Mouse (Mus musculus) layer of hippocampus, postnatal 10 days (tissue): Measurements from ENCODE around the gene Rpp38. TPM values are rescaled to one million over a fixed set of nuclear protein-coding genes. Genes with fewer than 3 reads are reported as not detected.
A peak's percentile ranks its signal among the peaks of the same experiment; 100 is the strongest.

ENCODE experiments used
- DNase-seq, 2 experiments: peaks; one replicate each; pipeline ENCODE4 v3.0.0; 2021; ENCODE audit warnings: low spot score in 2 of 2
- long read RNA-seq: library from polyadenylated mRNA; stranded (forward); transcript quantifications from one replicate; pipeline ENCODE4 v2.0.0, GENCODE M21; 2023
- total RNA-seq, 2 experiments: library from RNA; stranded (reverse); gene quantifications; 2 replicates each; pipeline ENCODE4 v1.2.3; 2021

Rpp38 gene
- total RNA-seq, result 1 to 10 TPM; 8.6 to 9.1 TPM
- long read RNA-seq, transcript Rpp38-201 (2 exons, 1,042 nt), result major isoform, 7 of 7 reads
- long read RNA-seq, partial matches to known transcripts, result 0 of 7 reads
- long read RNA-seq, other reads (novel, unspliced or antisense), result 0 of 7 reads

GRCm38 (mm10) chr2:3332484-3333242 is at the start of gene Rpp38:
Rpp38 (minus strand) TSS chr2:3332643.
- peak; percentile 97 to 98 for DNase-seq

GRCm38 (mm10) chr2:3365127-3365526 is 32.7 kb upstream of the Rpp38 start:
- DNase-seq, result no peak

- DNase-seq, result no peak
These were observed 28.6 kb upstream of the Rpp38 start for GRCm38 (mm10) chr2:3361067-3361466.

- no peak for DNase-seq
These were observed 25.4 kb upstream of the Rpp38 start for GRCm38 (mm10) chr2:3357887-3358286.

- no peak for DNase-seq
These were observed 23.9 kb upstream of the Rpp38 start for GRCm38 (mm10) chr2:3356311-3356710.

GRCm38 (mm10) chr2:3355793-3356192 is 23.4 kb upstream of the Rpp38 start:
- no peak for DNase-seq

GRCm38 (mm10) chr2:3353160-3353559 is 20.7 kb upstream of the Rpp38 start:
- no peak for DNase-seq

- no peak for DNase-seq
These were observed 16.5 kb upstream of the Rpp38 start for GRCm38 (mm10) chr2:3348919-3349318.

- no peak for DNase-seq
These were observed 16.0 kb upstream of the Rpp38 start for GRCm38 (mm10) chr2:3348422-3348821.

GRCm38 (mm10) chr2:3335611-3336301 is 3.3 kb upstream of the Rpp38 start, which contains the start of gene Acbd7:
Acbd7 (plus strand) TSS chr2:3336168.
- DNase-seq, result peak; percentile 37 to 63

GRCm38 (mm10) chr2:3333761-3334160 is 1.3 kb upstream of the Rpp38 start:
- DNase-seq, result no peak

- DNase-seq, result no peak
These were observed 387 bp downstream of the Rpp38 start for GRCm38 (mm10) chr2:3332056-3332455.

GRCm38 (mm10) chr2:3331071-3331703 is 1.3 kb downstream of the Rpp38 start:
- no peak for DNase-seq

- DNase-seq, result peak; percentile 56 to 58
These were observed 5.1 kb downstream of the Rpp38 start for GRCm38 (mm10) chr2:3327351-3327750.

- DNase-seq, result no peak
These were observed 5.9 kb downstream of the Rpp38 start for GRCm38 (mm10) chr2:3326547-3326946.

- DNase-seq, result no peak
These were observed 7.9 kb downstream of the Rpp38 start for GRCm38 (mm10) chr2:3324381-3325130.

GRCm38 (mm10) chr2:3323132-3323531 is 9.3 kb downstream of the Rpp38 start:
- no peak for DNase-seq

- DNase-seq, result no peak
These were observed 26.9 kb downstream of the Rpp38 start for GRCm38 (mm10) chr2:3305426-3306025.

- no peak for DNase-seq
These were observed 36.6 kb downstream of the Rpp38 start for GRCm38 (mm10) chr2:3295826-3296225.

GRCm38 (mm10) chr2:3292170-3292569 is 40.3 kb downstream of the Rpp38 start:
- no peak for DNase-seq

GRCm38 (mm10) chr2:3289581-3289980 is 42.9 kb downstream of the Rpp38 start:
- no peak for DNase-seq
